Mouse (Mus musculus): ENCODE measurements around the gene Copb1. TPM values are rescaled to one million over a fixed set of nuclear protein-coding genes. Genes with fewer than 3 reads are reported as not detected.

Gene Copb1
- polyA plus RNA-seq, 2 experiments, result 28.1 to 48.9 TPM

- no peak overlapping the region for H3K4me2 ChIP-seq (ENCODE audit: low read depth)
- H3K4me3 ChIP-seq (ENCODE audit: insufficient read depth in 1 of 2, low read depth in 2 of 2, low read length in 2 of 2), result no peak overlapping the region
- WGBS (ENCODE audit: insufficient replicate concordance), result 40% methylated on average over 8 of the region's 8 CpGs
- no peaks in the 10 kb centered on the region for H3K36me3 ChIP-seq (replicated peaks; ENCODE audit: control insufficient read depth, insufficient read depth, low read depth)
- H3K27me3 ChIP-seq (ENCODE audit: control insufficient read depth, insufficient read depth, low read length), result no peaks in the 10 kb centered on the region
- no peak for DNase-seq (ENCODE audit: low read depth in 3 of 3, low spot score in 3 of 3)
- no peak overlapping the region for H3K27ac ChIP-seq
- no peak for ATAC-seq (ENCODE audit: insufficient read depth)
- H3K9me3 ChIP-seq (ENCODE audit: control insufficient read depth, low read length), result no peaks in the 10 kb centered on the region
- H3K4me1 ChIP-seq (replicated peaks; ENCODE audit: control insufficient read depth in 2 of 2, insufficient read depth in 2 of 2, low read length in 1 of 2), result peaks cover 0 to 5% of the 10 kb centered on the region in 2 experiments; a peak in 2 of 4 replicates
- TF ChIP-seq CTCF (IDR thresholded peaks at IDR 0.05; ENCODE audit: low read depth) (no peak), EP300 (IDR thresholded peaks at IDR 0.05; ENCODE audit: low read depth) (no peak)
- H3K9ac ChIP-seq (replicated peaks), result no peak overlapping the region
Measured at GRCm38 (mm10) chr7:114171354-114172097, 83.0 kb downstream of the Copb1 start.

GRCm38 (mm10) chr7:114169996-114170395 is 84.5 kb downstream of the Copb1 start:
- Histone ChIP-seq H3K27me3 (ENCODE audit: control insufficient read depth, insufficient read depth, low read length) (no peaks in the 10 kb centered on the region), H3K27ac (no peak overlapping the region), H3K4me3 (ENCODE audit: insufficient read depth in 1 of 2, low read depth in 2 of 2, low read length in 2 of 2) (no peak overlapping the region), H3K4me2 (ENCODE audit: low read depth) (no peak overlapping the region), H3K9ac (replicated peaks) (no peak overlapping the region), H3K9me3 (ENCODE audit: control insufficient read depth, low read length) (no peaks in the 10 kb centered on the region), H3K36me3 (replicated peaks; ENCODE audit: control insufficient read depth, insufficient read depth, low read depth) (no peaks in the 10 kb centered on the region), H3K4me1 (replicated peaks; ENCODE audit: control insufficient read depth in 2 of 2, insufficient read depth in 2 of 2, low read length in 1 of 2) (peaks cover 0 to 4% of the 10 kb centered on the region in 2 experiments; a peak in 2 of 4 replicates)
- ATAC-seq (ENCODE audit: insufficient read depth), result no peak
- TF ChIP-seq CTCF (IDR thresholded peaks at IDR 0.05; ENCODE audit: low read depth), result no peak
- no peak for TF ChIP-seq EP300 (IDR thresholded peaks at IDR 0.05; ENCODE audit: low read depth)
- no peak for DNase-seq (ENCODE audit: low read depth in 3 of 3, low spot score in 3 of 3)
- 73% methylated on average over 4 of the region's 4 CpGs for WGBS (ENCODE audit: insufficient replicate concordance)

GRCm38 (mm10) chr7:114169381-114169780 is 85.1 kb downstream of the Copb1 start:
- Histone ChIP-seq H3K4me3 (ENCODE audit: insufficient read depth in 1 of 2, low read depth in 2 of 2, low read length in 2 of 2) (no peak overlapping the region), H3K9me3 (ENCODE audit: control insufficient read depth, low read length) (no peaks in the 10 kb centered on the region), H3K9ac (replicated peaks) (no peak overlapping the region), H3K4me1 (replicated peaks; ENCODE audit: control insufficient read depth in 2 of 2, insufficient read depth in 2 of 2, low read length in 1 of 2) (peaks cover 0 to 4% of the 10 kb centered on the region in 2 experiments; a peak in 2 of 4 replicates), H3K36me3 (replicated peaks; ENCODE audit: control insufficient read depth, insufficient read depth, low read depth) (no peaks in the 10 kb centered on the region), H3K4me2 (ENCODE audit: low read depth) (no peak overlapping the region), H3K27me3 (ENCODE audit: control insufficient read depth, insufficient read depth, low read length) (no peaks in the 10 kb centered on the region), H3K27ac (no peak overlapping the region)
- 32% methylated on average over 2 of the region's 2 CpGs for WGBS (ENCODE audit: insufficient replicate concordance)
- no peak for ATAC-seq (ENCODE audit: insufficient read depth)
- no peak for TF ChIP-seq CTCF (IDR thresholded peaks at IDR 0.05; ENCODE audit: low read depth)
- no peak for TF ChIP-seq EP300 (IDR thresholded peaks at IDR 0.05; ENCODE audit: low read depth)
- no peak for DNase-seq (ENCODE audit: low read depth in 3 of 3, low spot score in 3 of 3)

Other genes with a start within 250 kb of the Copb1 start
- gene Rras2, start 136.9 kb downstream of the Copb1 start, polyA plus RNA-seq (2012; rRNA removed), result 4.5 and 5.3 TPM in 2 replicates
- gene Rras2, start 136.9 kb downstream of the Copb1 start, polyA plus RNA-seq (2014; fragmentation: Nextera tagmentation; extraction: Ambion mirVana), result 7.9 and 8.2 TPM in 2 replicates
- gene Psma1, start 21.4 kb upstream of the Copb1 start, polyA plus RNA-seq (2012; rRNA removed), result 94.7 and 146 TPM in 2 replicates
- gene Psma1, start 21.4 kb upstream of the Copb1 start, polyA plus RNA-seq (2014; fragmentation: Nextera tagmentation; extraction: Ambion mirVana), result 281 and 289 TPM in 2 replicates
- 1.9 and 2.4 TPM in 2 replicates for gene Pde3b, start 160.6 kb upstream of the Copb1 start, polyA plus RNA-seq (2012; rRNA removed)
- 2.5 and 2.8 TPM in 2 replicates for gene Pde3b, start 160.6 kb upstream of the Copb1 start, polyA plus RNA-seq (2014; fragmentation: Nextera tagmentation; extraction: Ambion mirVana)

All from liver, embryonic 14.5 days (tissue).